Comparison of ENCODE assay signal across 7 mouse cellular contexts in the genomic region with DNA sequence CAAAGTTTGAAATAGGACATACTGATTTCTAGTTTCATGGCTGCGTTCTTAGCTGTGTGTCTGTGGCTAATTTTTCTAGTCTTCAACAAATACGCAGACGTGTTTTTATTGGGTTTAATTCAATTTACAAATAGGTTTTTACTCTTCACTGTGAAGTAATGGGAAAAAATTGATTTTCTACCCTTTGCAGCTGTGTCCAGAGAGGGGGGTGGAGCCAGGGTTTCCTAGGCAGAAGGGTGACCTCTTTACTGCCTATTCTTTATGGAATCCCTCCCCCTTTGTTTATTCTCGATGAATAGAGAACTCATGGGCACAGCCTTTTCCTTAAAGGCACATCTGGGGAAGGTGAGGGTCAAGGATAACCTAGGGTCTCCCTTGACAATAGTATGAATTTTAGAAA.
DNase-seq lines count a peak whose midpoint lies in the region; ATAC-seq and TF ChIP-seq lines count a peak whose summit lies in the region.

No protein-coding gene starts in this region.

- H3K36me3 ChIP-seq in lung, embryonic 14.5 days (ENCODE audit: insufficient read depth) = no peaks in the 10 kb centered on the region
- no peaks in the 10 kb centered on the region for H3K36me3 ChIP-seq in hindbrain, embryonic 10.5 days
- H3K36me3 ChIP-seq in liver, embryonic 16.5 days (ENCODE audit: control insufficient read depth, insufficient read depth) = no peaks in the 10 kb centered on the region
- H3K36me3 ChIP-seq in stomach, embryonic 15.5 days = no peaks in the 10 kb centered on the region
- H3K36me3 ChIP-seq in kidney, adult 2 months (ENCODE audit: control insufficient read depth, insufficient read depth, low read length) = no peaks in the 10 kb centered on the region

- 54% methylated on average over 4 of the region's 4 CpGs for WGBS in lung, embryonic 14.5 days
- 53% methylated on average over 4 of the region's 4 CpGs for WGBS in hindbrain, embryonic 10.5 days
- 56% methylated on average over 4 of the region's 4 CpGs for WGBS in liver, embryonic 16.5 days (ENCODE audit: insufficient replicate concordance)
- 49% methylated on average over 4 of the region's 4 CpGs for WGBS in stomach, embryonic 15.5 days
- 49% methylated on average over 4 of the region's 4 CpGs for WGBS in kidney, adult 2 months

- no peak for TF ChIP-seq POLR2A in kidney, adult 2 months (IDR thresholded peaks at IDR 0.05; ENCODE audit: low read depth, low read length)

- TF ChIP-seq CTCF in lung, embryonic 14.5 days (IDR thresholded peaks at IDR 0.05; ENCODE audit: low read depth) = no peak
- TF ChIP-seq CTCF in kidney, adult 2 months (conservative IDR thresholded peaks at IDR 0.05; ENCODE audit: insufficient read depth, insufficient read length, low read depth, low read length) = no peak

- peaks cover 6% of the 10 kb centered on the region; the same call in 1 of the 2 replicates for H3K27me3 ChIP-seq in lung, embryonic 14.5 days (ENCODE audit: insufficient read depth, low read length)
- peaks cover 38% of the 10 kb centered on the region; the same call in 1 of the 2 replicates for H3K27me3 ChIP-seq in hindbrain, embryonic 10.5 days (ENCODE audit: insufficient read depth, poor library complexity, severe bottlenecking)
- H3K27me3 ChIP-seq in liver, embryonic 16.5 days (ENCODE audit: control insufficient read depth, insufficient read depth, low read depth, low read length) = peaks cover 3% of the 10 kb centered on the region; the same call in 1 of the 2 replicates
- 0 out of 2 replicates have a peak, but pooled peaks cover 7% of the 10 kb centered on the region for H3K27me3 ChIP-seq in stomach, embryonic 15.5 days (replicated peaks)
- H3K27me3 ChIP-seq in kidney, adult 2 months (replicated peaks; ENCODE audit: control insufficient read depth, insufficient read depth, low read length) = no peaks in the 10 kb centered on the region

- no peak for DNase-seq in lung, embryonic 14.5 days
- DNase-seq in lung, adult 18-20 months = no peak
- no peak for DNase-seq in hindbrain, embryonic 10.5 days (ENCODE audit: low spot score)
- no peak for DNase-seq in kidney, adult 2 months
- DNase-seq in layer of hippocampus, postnatal 36 days = no peak

- no peak overlapping the region for H3K27ac ChIP-seq in lung, embryonic 14.5 days (ENCODE audit: low read depth)
- peak overlapping the region; percentile 83 for H3K27ac ChIP-seq in hindbrain, embryonic 10.5 days
- no peak overlapping the region for H3K27ac ChIP-seq in liver, embryonic 16.5 days (ENCODE audit: low read length)
- no peak overlapping the region for H3K27ac ChIP-seq in stomach, embryonic 15.5 days
- H3K27ac ChIP-seq in kidney, adult 2 months (ENCODE audit: insufficient read depth, low read depth, low read length) = no peak overlapping the region

- peak overlapping the region; percentile 26; the same call in 1 of the 2 replicates for H3K4me3 ChIP-seq in lung, embryonic 14.5 days (ENCODE audit: low read depth, low read length)
- H3K4me3 ChIP-seq in hindbrain, embryonic 10.5 days = peak overlapping the region; percentile 48
- no peak overlapping the region for H3K4me3 ChIP-seq in liver, embryonic 16.5 days (ENCODE audit: low read depth, low read length)
- peak overlapping the region; percentile 26; the same call in 1 of the 2 replicates for H3K4me3 ChIP-seq in stomach, embryonic 15.5 days (replicated peaks)
- H3K4me3 ChIP-seq in kidney, adult 2 months (ENCODE audit: insufficient read depth, low read depth, low read length) = no peak overlapping the region

- no peak for ATAC-seq in lung, embryonic 14.5 days (ENCODE audit: insufficient read depth)
- ATAC-seq in liver, embryonic 16.5 days (ENCODE audit: low read depth) = no peak
- ATAC-seq in stomach, embryonic 15.5 days (ENCODE audit: insufficient read depth, low FRiP score, low read depth) = no peak

- H3K9me3 ChIP-seq in lung, embryonic 14.5 days (ENCODE audit: low read depth, low read length) = no peaks in the 10 kb centered on the region
- H3K9me3 ChIP-seq in hindbrain, embryonic 10.5 days = 0 out of 2 replicates have a peak, but pooled peaks cover 5% of the 10 kb centered on the region
- H3K9me3 ChIP-seq in liver, embryonic 16.5 days (replicated peaks; ENCODE audit: control insufficient read depth, low read length) = no peaks in the 10 kb centered on the region
- H3K9me3 ChIP-seq in stomach, embryonic 15.5 days = no peaks in the 10 kb centered on the region

- peak overlapping the region; percentile 58 for H3K4me2 ChIP-seq in lung, embryonic 14.5 days
- peak overlapping the region; percentile 26; the same call in 1 of the 2 replicates for H3K4me2 ChIP-seq in liver, embryonic 16.5 days (ENCODE audit: low read depth, low read length)
- H3K4me2 ChIP-seq in stomach, embryonic 15.5 days = peak overlapping the region; percentile 59

- no peaks in the 10 kb centered on the region for H3K4me1 ChIP-seq in lung, embryonic 14.5 days (ENCODE audit: insufficient read depth)
- peaks cover 40% of the 10 kb centered on the region for H3K4me1 ChIP-seq in hindbrain, embryonic 10.5 days (replicated peaks)
- peaks cover 2% of the 10 kb centered on the region; the same call in 1 of the 2 replicates for H3K4me1 ChIP-seq in liver, embryonic 16.5 days (ENCODE audit: control insufficient read depth, low read depth, low read length)
- H3K4me1 ChIP-seq in stomach, embryonic 15.5 days = peaks cover 2% of the 10 kb centered on the region; the same call in 1 of the 2 replicates
- H3K4me1 ChIP-seq in kidney, adult 2 months (ENCODE audit: control insufficient read depth, insufficient read depth, low read length) = peaks cover 2% of the 10 kb centered on the region; the same call in 1 of the 2 replicates

- no peak overlapping the region for H3K9ac ChIP-seq in lung, embryonic 14.5 days
- no peak overlapping the region for H3K9ac ChIP-seq in liver, embryonic 16.5 days (ENCODE audit: low read depth, low read length)
- H3K9ac ChIP-seq in stomach, embryonic 15.5 days = no peak overlapping the region

Comparison
In these comparisons a context has a peak if more than half of its experiments do, and no peak if none do; other contexts are left out.
1. H3K4me3 ChIP-seq: peak in lung, embryonic 14.5 days (single experiment), hindbrain, embryonic 10.5 days (single experiment) and stomach, embryonic 15.5 days (single experiment); none in liver, embryonic 16.5 days (single experiment) and kidney, adult 2 months (single experiment).
2. Peak in every context shown above with its lines, with median percentiles within 50 percentile points of each other: H3K4me2 ChIP-seq.